Mouse (Mus musculus) liver, adult 2 months (tissue): ENCODE results near the gene Wipf3.

ENCODE experiments used
- CTCF ChIP-seq: fragments of 200-500 bp; IDR thresholded peaks from 2 replicates; pipeline ENCODE4 v1.5.1; 2011; ENCODE audit warnings: low read depth, low read length, control low read depth
- POLR2A ChIP-seq: fragments of 200-500 bp; IDR thresholded peaks from 2 replicates; pipeline ENCODE4 v1.6.1; 2011; ENCODE audit warnings: low read length, control low read depth; ENCODE audit not compliant: insufficient read depth; ENCODE audit errors: extremely low read depth

- TF ChIP-seq CTCF (no peak), POLR2A (no peak)
Observed at GRCm38 (mm10) chr6:54409271-54409670, 20.1 kb upstream of the Wipf3 start.
